Mouse (Mus musculus) ES-Bruce4 (cell line): ENCODE data around the gene Srsf11.
A peak's percentile ranks its signal among the peaks of the same experiment; 100 is the strongest.

Source experiments
- CTCF ChIP-seq: IDR thresholded peaks from one replicate; pipeline ENCODE4 v1.8.1; 2011; ENCODE audit warnings: low read depth, low read length
- EP300 ChIP-seq: IDR thresholded peaks from 2 replicates; pipeline ENCODE4 v1.6.1; 2011; ENCODE audit warnings: low read depth, low read length; ENCODE audit not compliant: insufficient read depth
- POLR2A ChIP-seq: IDR thresholded peaks from one replicate; pipeline ENCODE4 v1.8.1; 2011; ENCODE audit warnings: low read length; ENCODE audit not compliant: insufficient read depth

GRCm38 (mm10) chr3:158036329-158036988, at the start of gene Srsf11, which contains the start of gene Lrrc40:
- TF ChIP-seq CTCF (no peak), EP300 (no peak), POLR2A (peak; percentile 20)
